Mouse (Mus musculus) limb, embryonic 13.5 days (tissue): Measurements from ENCODE around the gene Med23. TPM values are rescaled to one million over a fixed set of nuclear protein-coding genes. Genes with fewer than 3 reads are reported as not detected.

ENCODE experiments used
- ATAC-seq: fragments of 200-750 bp; cut with Nextera tagmentation; 2 replicates; pipeline ENCODE4 v1.8.0; 2017; ENCODE audit warnings: low read depth, moderate number of reproducible peaks, moderate TSS enrichment; ENCODE audit not compliant: low FRiP score
- H3K27ac ChIP-seq: fragments of 300-500 bp; sonication (generic); 2 replicates; pipeline ENCODE4 v1.5.1; 2015; ENCODE audit warnings: inconsistent platforms, mild to moderate bottlenecking, moderate library complexity
- H3K27me3 ChIP-seq: fragments of 300-500 bp; sonication (generic); 2 replicates; pipeline ENCODE4 v1.6.1; 2015; ENCODE audit warnings: mild to moderate bottlenecking, inconsistent platforms
- H3K36me3 ChIP-seq: fragments of 300-500 bp; sonication (generic); 2 replicates; pipeline ENCODE4 v1.6.1; 2015; ENCODE audit warnings: inconsistent platforms, mild to moderate bottlenecking, moderate library complexity
- H3K4me1 ChIP-seq: fragments of 300-500 bp; sonication (generic); 2 replicates; pipeline ENCODE4 v1.6.1; 2015; ENCODE audit warnings: inconsistent platforms
- H3K4me2 ChIP-seq: fragments of 300-500 bp; sonication (generic); replicated peaks from 2 replicates; pipeline ENCODE4 v1.6.1; 2015; ENCODE audit warnings: inconsistent platforms, mild to moderate bottlenecking, moderate library complexity
- H3K4me3 ChIP-seq: fragments of 300-500 bp; sonication (generic); 2 replicates; pipeline ENCODE4 v1.5.1; 2015; ENCODE audit warnings: moderate library complexity, mild to moderate bottlenecking, inconsistent platforms
- H3K9ac ChIP-seq: fragments of 300-500 bp; sonication (generic); 2 replicates; pipeline ENCODE4 v1.6.1; 2015; ENCODE audit warnings: mild to moderate bottlenecking, inconsistent platforms
- H3K9me3 ChIP-seq: fragments of 300-500 bp; sonication (generic); 2 replicates; pipeline ENCODE4 v1.6.1; 2016; ENCODE audit warnings: inconsistent platforms
- WGBS: fragments of 180-500 bp; shearing (Covaris S2); methylation state at CpG from one replicate; pipeline ENCODE4 v1.1.7; 2015; 5-methylcytosine and 5-hydroxymethylcytosine counted together
- microRNA-seq: library from miRNA; unstranded; fragments of <30 nt; microRNA quantifications from one replicate; pipeline ENCODE4, GENCODE M21; 2016
- polyA plus RNA-seq: library from polyadenylated mRNA; unstranded; fragments of >200 nt; fragmentation: Nextera tagmentation; extraction: Ambion mirVana; gene quantifications from 2 replicates; pipeline ENCODE4 v1.2.1, GENCODE M21; 2015

Med23 gene
- polyA plus RNA-seq, 1 experiment from 2014 or later: 29.0 TPM

GRCm38 (mm10) chr10:24950223-24950622 lies 80.4 kb downstream of the Med23 start:
- Histone ChIP-seq H3K9me3 (no peaks in the 10 kb centered on the region), H3K9ac (no peak overlapping the region), H3K27me3 (no peaks in the 10 kb centered on the region), H3K4me2 (no peak overlapping the region), H3K36me3 (no peaks in the 10 kb centered on the region), H3K4me1 (peaks cover 7% of the 10 kb centered on the region), H3K27ac (no peak overlapping the region), H3K4me3 (no peak overlapping the region)
- ATAC-seq: no peak
- WGBS: 74% methylated on average over 4 of the region's 4 CpGs

- Histone ChIP-seq H3K4me3 (no peak overlapping the region), H3K9ac (no peak overlapping the region), H3K36me3 (no peaks in the 10 kb centered on the region), H3K4me2 (no peak overlapping the region), H3K27me3 (no peaks in the 10 kb centered on the region), H3K9me3 (no peaks in the 10 kb centered on the region), H3K27ac (no peak overlapping the region), H3K4me1 (peaks cover 7% of the 10 kb centered on the region)
- ATAC-seq: no peak
- WGBS: 80% methylated on average over 8 of the region's 8 CpGs
These were observed 81.8 kb downstream of the Med23 start for GRCm38 (mm10) chr10:24951575-24951974.

GRCm38 (mm10) chr10:24952549-24952948 lies 82.8 kb downstream of the Med23 start:
- Histone ChIP-seq H3K9me3 (no peaks in the 10 kb centered on the region), H3K27me3 (no peaks in the 10 kb centered on the region), H3K4me3 (no peak overlapping the region), H3K9ac (no peak overlapping the region), H3K4me2 (no peak overlapping the region), H3K36me3 (no peaks in the 10 kb centered on the region), H3K27ac (no peak overlapping the region), H3K4me1 (peaks cover 7% of the 10 kb centered on the region)
- no peak for ATAC-seq
- WGBS: 81% methylated on average over 7 of the region's 7 CpGs

GRCm38 (mm10) chr10:24953876-24954275 lies 84.1 kb downstream of the Med23 start:
- no peak overlapping the region for H3K4me3 ChIP-seq
- peaks cover under 1% of the 10 kb centered on the region for H3K4me1 ChIP-seq
- no peaks in the 10 kb centered on the region for H3K27me3 ChIP-seq
- H3K9ac ChIP-seq: no peak overlapping the region
- no peaks in the 10 kb centered on the region for H3K36me3 ChIP-seq
- no peak for ATAC-seq
- H3K4me2 ChIP-seq: no peak overlapping the region
- WGBS: 82% methylated on average over 6 of the region's 6 CpGs
- H3K9me3 ChIP-seq: no peaks in the 10 kb centered on the region
- no peak overlapping the region for H3K27ac ChIP-seq

- Histone ChIP-seq H3K27ac (no peak overlapping the region), H3K4me2 (peak overlapping the region; percentile 30), H3K27me3 (no peaks in the 10 kb centered on the region), H3K4me1 (peaks cover 16% of the 10 kb centered on the region), H3K9ac (no peak overlapping the region), H3K9me3 (no peaks in the 10 kb centered on the region), H3K4me3 (no peak overlapping the region), H3K36me3 (no peaks in the 10 kb centered on the region)
- no peak for ATAC-seq
- WGBS: 52% methylated on average over 15 of the region's 15 CpGs
These were observed 88.7 kb downstream of the Med23 start for GRCm38 (mm10) chr10:24958280-24959042.

- peak overlapping the region; percentile 30 for H3K4me2 ChIP-seq
- WGBS: 26% methylated on average over 15 of the region's 15 CpGs
These were observed 89.5 kb downstream of the Med23 start for GRCm38 (mm10) chr10:24959043-24959916.

GRCm38 (mm10) chr10:24961112-24961511 lies 91.3 kb downstream of the Med23 start:
- H3K9ac ChIP-seq: no peak overlapping the region

More at GRCm38 (mm10) chr10:24959043-24959916, 89.5 kb downstream of the Med23 start:
- H3K4me1 ChIP-seq: peaks cover 16% of the 10 kb centered on the region
- no peak overlapping the region for H3K4me3 ChIP-seq
- H3K27ac ChIP-seq: no peak overlapping the region
- ATAC-seq: no peak
- H3K9ac ChIP-seq: no peak overlapping the region
- no peaks in the 10 kb centered on the region for H3K36me3 ChIP-seq
- H3K9me3 ChIP-seq: no peaks in the 10 kb centered on the region
- no peaks in the 10 kb centered on the region for H3K27me3 ChIP-seq

GRCm38 (mm10) chr10:24961889-24962288 lies 92.1 kb downstream of the Med23 start:
- peaks cover 16% of the 10 kb centered on the region for H3K4me1 ChIP-seq
- 47% methylated on average over 2 of the region's 2 CpGs for WGBS
- no peaks in the 10 kb centered on the region for H3K36me3 ChIP-seq
- ATAC-seq: no peak
- H3K4me2 ChIP-seq: no peak overlapping the region
- no peak overlapping the region for H3K27ac ChIP-seq
- H3K4me3 ChIP-seq: no peak overlapping the region
- H3K9me3 ChIP-seq: no peaks in the 10 kb centered on the region
- H3K9ac ChIP-seq: no peak overlapping the region
- no peaks in the 10 kb centered on the region for H3K27me3 ChIP-seq

More at GRCm38 (mm10) chr10:24961112-24961511, 91.3 kb downstream of the Med23 start:
- Histone ChIP-seq H3K36me3 (no peaks in the 10 kb centered on the region), H3K9me3 (no peaks in the 10 kb centered on the region), H3K27ac (no peak overlapping the region), H3K4me1 (peaks cover 16% of the 10 kb centered on the region), H3K4me3 (no peak overlapping the region), H3K4me2 (no peak overlapping the region), H3K27me3 (no peaks in the 10 kb centered on the region)
- no peak for ATAC-seq
- 45% methylated on average over 2 of the region's 2 CpGs for WGBS

Small RNAs within 50 kb of the gene (microRNA-seq; reads per million reads assigned to microRNA genes)
- not detected for gene Mir6905

Other genes starting within 250 kb of the Med23 start
- gene Enpp1, start 157.8 kb upstream of the Med23 start, polyA plus RNA-seq: 5.0 and 6.0 TPM in 2 replicates
- gene Enpp3, start 27.2 kb upstream of the Med23 start, polyA plus RNA-seq: 8.1 and 8.2 TPM in 2 replicates
- gene Arg1, start 57.5 kb downstream of the Med23 start, polyA plus RNA-seq: 3.3 and 3.9 TPM in 2 replicates